Mouse (Mus musculus): ENCODE measurements around the gene Agps. TPM values are rescaled to one million over a fixed set of nuclear protein-coding genes. Genes with fewer than 3 reads are reported as not detected.

The Agps gene
- polyA plus RNA-seq, 1 experiment, result 10.3 TPM

- TF ChIP-seq POLR2A (IDR thresholded peaks at IDR 0.05; ENCODE audit: borderline replicate concordance, extremely low read depth, low read depth, low read length) (no peak), CTCF (IDR thresholded peaks at IDR 0.05; ENCODE audit: insufficient read depth, low read length) (no peak)
- no peak overlapping the region for H3K4me3 ChIP-seq (replicated peaks; ENCODE audit: extremely low read depth, low read depth, low read length)
- H3K4me1 ChIP-seq (ENCODE audit: control insufficient read depth, insufficient read depth, low read length), result no peaks in the 10 kb centered on the region
- DNase-seq, result no peak
- 43% methylated on average over 3 of the region's 3 CpGs for WGBS
Measured at GRCm38 (mm10) chr2:75854136-75854535, 22.2 kb downstream of the Agps start.

GRCm38 (mm10) chr2:75861115-75861514, 29.1 kb downstream of the Agps start:
- no peak for TF ChIP-seq CTCF (IDR thresholded peaks at IDR 0.05; ENCODE audit: insufficient read depth, low read length)
- no peak for TF ChIP-seq POLR2A (IDR thresholded peaks at IDR 0.05; ENCODE audit: borderline replicate concordance, extremely low read depth, low read depth, low read length)
- H3K4me3 ChIP-seq (replicated peaks; ENCODE audit: extremely low read depth, low read depth, low read length), result no peak overlapping the region
- no peaks in the 10 kb centered on the region for H3K4me1 ChIP-seq (ENCODE audit: control insufficient read depth, insufficient read depth, low read length)
- WGBS, result 92% methylated on average over 3 of the region's 3 CpGs
- DNase-seq, result no peak

- WGBS, result 87% methylated on average over 2 of the region's 2 CpGs
- no peak for DNase-seq
- no peak for TF ChIP-seq POLR2A (IDR thresholded peaks at IDR 0.05; ENCODE audit: borderline replicate concordance, extremely low read depth, low read depth, low read length)
- TF ChIP-seq CTCF (IDR thresholded peaks at IDR 0.05; ENCODE audit: insufficient read depth, low read length), result no peak
- no peaks in the 10 kb centered on the region for H3K4me1 ChIP-seq (ENCODE audit: control insufficient read depth, insufficient read depth, low read length)
- H3K4me3 ChIP-seq (replicated peaks; ENCODE audit: extremely low read depth, low read depth, low read length), result no peak overlapping the region
Measured at GRCm38 (mm10) chr2:75869604-75870003, 37.6 kb downstream of the Agps start.

- no peaks in the 10 kb centered on the region for H3K4me1 ChIP-seq (ENCODE audit: control insufficient read depth, insufficient read depth, low read length)
- TF ChIP-seq CTCF (IDR thresholded peaks at IDR 0.05; ENCODE audit: insufficient read depth, low read length) (no peak), POLR2A (IDR thresholded peaks at IDR 0.05; ENCODE audit: borderline replicate concordance, extremely low read depth, low read depth, low read length) (no peak)
- 87% methylated on average over 3 of the region's 3 CpGs for WGBS
- no peak for DNase-seq
- H3K4me3 ChIP-seq (replicated peaks; ENCODE audit: extremely low read depth, low read depth, low read length), result no peak overlapping the region
Measured at GRCm38 (mm10) chr2:75874008-75874559, 42.1 kb downstream of the Agps start.

- TF ChIP-seq CTCF (IDR thresholded peaks at IDR 0.05; ENCODE audit: insufficient read depth, low read length), result peak; percentile 27; the same call in 1 of the 2 replicates
- no peak for TF ChIP-seq POLR2A (IDR thresholded peaks at IDR 0.05; ENCODE audit: borderline replicate concordance, extremely low read depth, low read depth, low read length)
- no peak for DNase-seq
- WGBS, result 40% methylated on average over 3 of the region's 3 CpGs
- no peaks in the 10 kb centered on the region for H3K4me1 ChIP-seq (ENCODE audit: control insufficient read depth, insufficient read depth, low read length)
- no peak overlapping the region for H3K4me3 ChIP-seq (replicated peaks; ENCODE audit: extremely low read depth, low read depth, low read length)
Measured at GRCm38 (mm10) chr2:75879791-75880190, 47.8 kb downstream of the Agps start.

- Histone ChIP-seq H3K4me1 (ENCODE audit: control insufficient read depth, insufficient read depth, low read length) (no peaks in the 10 kb centered on the region), H3K4me3 (replicated peaks; ENCODE audit: extremely low read depth, low read depth, low read length) (no peak overlapping the region)
- TF ChIP-seq CTCF (IDR thresholded peaks at IDR 0.05; ENCODE audit: insufficient read depth, low read length) (peak; percentile 91), POLR2A (IDR thresholded peaks at IDR 0.05; ENCODE audit: borderline replicate concordance, extremely low read depth, low read depth, low read length) (no peak)
- 27% methylated on average over 1 of the region's 1 CpGs for WGBS
- DNase-seq, result peak; percentile 42
Measured at GRCm38 (mm10) chr2:75883543-75883942, 51.6 kb downstream of the Agps start.

GRCm38 (mm10) chr2:75891981-75892380, 60.0 kb downstream of the Agps start:
- TF ChIP-seq POLR2A (IDR thresholded peaks at IDR 0.05; ENCODE audit: borderline replicate concordance, extremely low read depth, low read depth, low read length), result no peak
- TF ChIP-seq CTCF (IDR thresholded peaks at IDR 0.05; ENCODE audit: insufficient read depth, low read length), result no peak

GRCm38 (mm10) chr2:75895711-75896110, 63.7 kb downstream of the Agps start:
- WGBS, result 83% methylated on average over 5 of the region's 5 CpGs

More at GRCm38 (mm10) chr2:75891981-75892380, 60.0 kb downstream of the Agps start:
- H3K4me3 ChIP-seq (replicated peaks; ENCODE audit: extremely low read depth, low read depth, low read length), result no peak overlapping the region
- 72% methylated on average over 4 of the region's 4 CpGs for WGBS
- DNase-seq, result no peak
- H3K4me1 ChIP-seq (ENCODE audit: control insufficient read depth, insufficient read depth, low read length), result no peaks in the 10 kb centered on the region

GRCm38 (mm10) chr2:75900281-75900680, 68.3 kb downstream of the Agps start:
- 88% methylated on average over 1 of the region's 1 CpGs for WGBS
- Histone ChIP-seq H3K4me1 (ENCODE audit: control insufficient read depth, insufficient read depth, low read length) (no peaks in the 10 kb centered on the region), H3K4me3 (replicated peaks; ENCODE audit: extremely low read depth, low read depth, low read length) (no peak overlapping the region)
- no peak for DNase-seq
- TF ChIP-seq CTCF (IDR thresholded peaks at IDR 0.05; ENCODE audit: insufficient read depth, low read length) (no peak), POLR2A (IDR thresholded peaks at IDR 0.05; ENCODE audit: borderline replicate concordance, extremely low read depth, low read depth, low read length) (no peak)

More at GRCm38 (mm10) chr2:75895711-75896110, 63.7 kb downstream of the Agps start:
- Histone ChIP-seq H3K4me1 (ENCODE audit: control insufficient read depth, insufficient read depth, low read length) (no peaks in the 10 kb centered on the region), H3K4me3 (replicated peaks; ENCODE audit: extremely low read depth, low read depth, low read length) (no peak overlapping the region)
- no peak for TF ChIP-seq CTCF (IDR thresholded peaks at IDR 0.05; ENCODE audit: insufficient read depth, low read length)
- TF ChIP-seq POLR2A (IDR thresholded peaks at IDR 0.05; ENCODE audit: borderline replicate concordance, extremely low read depth, low read depth, low read length), result no peak
- no peak for DNase-seq

- no peak overlapping the region for H3K4me3 ChIP-seq (replicated peaks; ENCODE audit: extremely low read depth, low read depth, low read length)
- DNase-seq, result no peak
- 92% methylated on average over 9 of the region's 9 CpGs for WGBS
- TF ChIP-seq POLR2A (IDR thresholded peaks at IDR 0.05; ENCODE audit: borderline replicate concordance, extremely low read depth, low read depth, low read length), result no peak
- no peak for TF ChIP-seq CTCF (IDR thresholded peaks at IDR 0.05; ENCODE audit: insufficient read depth, low read length)
- no peaks in the 10 kb centered on the region for H3K4me1 ChIP-seq (ENCODE audit: control insufficient read depth, insufficient read depth, low read length)
Measured at GRCm38 (mm10) chr2:75901869-75902268, 69.9 kb downstream of the Agps start.

Measured in lung, adult 2 months (tissue).